Mouse (Mus musculus) activated CD4-positive, CD25-positive, alpha-beta regulatory T cell, adult 4 months (primary cell): ENCODE measurements around the gene Ttc28. TPM values are rescaled to one million over a fixed set of nuclear protein-coding genes. Genes with fewer than 3 reads are reported as not detected.

ENCODE experiments used
- ATAC-seq: one replicate; pipeline ENCODE4 v1.8.0; 2017
- polyA plus RNA-seq, 2 experiments: library from polyadenylated mRNA; unstranded; fragments of 100-300 nt; shearing (Covaris generic); gene quantifications; one replicate each; pipeline ENCODE4 v1.2.1; 2017

Ttc28 gene
- polyA plus RNA-seq, 2 experiments from 2014 or later: 1.9 to 2.6 TPM

DNA sequence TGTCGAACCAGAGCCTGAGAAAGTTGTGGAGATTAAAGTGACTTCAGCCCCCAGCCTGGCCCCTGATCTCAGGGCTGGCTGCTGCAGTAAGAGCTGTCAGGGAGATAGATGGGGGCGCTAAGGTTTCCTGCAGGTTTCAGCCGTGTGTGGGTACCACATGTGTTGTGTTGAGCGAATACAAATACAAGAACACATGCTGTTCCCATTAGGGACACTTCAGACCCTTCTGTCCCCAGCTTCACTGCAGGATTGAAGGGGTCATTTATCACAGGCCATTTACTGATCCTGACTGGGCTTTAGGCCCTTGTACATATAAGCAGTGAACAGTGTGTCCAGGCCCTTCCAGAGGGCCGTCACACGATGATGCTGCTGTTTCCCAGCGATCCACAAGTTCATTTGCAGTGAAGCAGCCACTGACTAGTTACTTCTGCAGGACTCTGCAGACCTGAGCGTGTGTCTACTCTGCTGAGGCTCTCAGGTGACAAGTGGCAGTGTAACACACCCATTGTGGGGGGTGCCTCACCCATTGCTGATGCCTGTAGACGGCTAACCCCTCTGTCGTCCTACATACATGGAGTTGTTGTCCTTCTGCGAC is 258.7 kb downstream of the Ttc28 start:
- no peak for ATAC-seq

DNA sequence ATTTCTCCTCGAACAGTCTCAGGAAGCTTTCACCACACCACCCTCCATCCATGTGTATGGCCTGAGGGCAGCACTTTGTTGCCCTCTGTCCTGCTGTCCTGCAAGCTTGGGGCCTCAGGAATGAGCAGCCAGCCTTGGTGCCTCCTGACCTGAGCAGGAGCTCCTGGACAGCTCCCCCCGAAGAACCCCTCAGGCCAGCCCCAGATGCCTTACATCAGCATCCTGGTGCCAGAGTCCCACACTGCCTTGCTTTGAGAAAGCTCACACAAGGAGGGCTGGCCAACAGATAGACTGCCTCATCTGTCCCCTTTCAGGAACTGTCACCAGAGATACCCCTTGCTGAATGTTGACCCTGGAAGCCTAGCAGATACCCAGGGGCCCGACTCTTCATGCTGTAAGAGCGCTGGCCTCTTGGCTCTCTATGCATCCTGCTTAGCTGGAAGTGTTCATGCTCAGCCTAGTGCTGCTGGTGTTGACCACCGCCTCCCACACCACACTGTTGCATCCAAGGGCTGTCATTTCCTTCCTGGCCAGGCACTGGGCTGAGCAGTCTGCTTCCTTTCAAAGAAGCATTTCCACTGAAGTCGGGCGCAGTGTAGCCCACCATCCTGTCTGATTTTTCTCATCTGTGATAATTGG is 259.4 kb downstream of the Ttc28 start:
- ATAC-seq: no peak

DNA sequence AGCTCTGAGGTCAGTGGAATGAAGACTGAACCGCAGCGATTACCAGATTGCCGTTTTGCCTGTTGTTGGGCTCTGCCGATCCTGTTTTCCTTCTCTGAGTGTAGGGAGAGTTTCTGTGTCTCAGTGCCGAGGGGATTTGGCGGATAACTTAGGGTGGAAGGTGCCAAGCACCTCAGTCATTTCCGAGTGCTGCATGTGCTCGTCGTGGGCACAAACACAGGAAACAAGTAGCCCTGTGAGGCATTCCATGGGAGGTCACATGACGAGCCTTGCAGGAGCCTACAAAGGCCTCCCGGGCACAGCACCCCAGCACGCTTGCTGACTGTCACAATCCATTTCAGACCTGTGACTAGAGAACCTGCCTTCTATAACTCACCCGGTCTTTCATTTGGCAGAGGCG is 260.0 kb downstream of the Ttc28 start:
- no peak for ATAC-seq

DNA sequence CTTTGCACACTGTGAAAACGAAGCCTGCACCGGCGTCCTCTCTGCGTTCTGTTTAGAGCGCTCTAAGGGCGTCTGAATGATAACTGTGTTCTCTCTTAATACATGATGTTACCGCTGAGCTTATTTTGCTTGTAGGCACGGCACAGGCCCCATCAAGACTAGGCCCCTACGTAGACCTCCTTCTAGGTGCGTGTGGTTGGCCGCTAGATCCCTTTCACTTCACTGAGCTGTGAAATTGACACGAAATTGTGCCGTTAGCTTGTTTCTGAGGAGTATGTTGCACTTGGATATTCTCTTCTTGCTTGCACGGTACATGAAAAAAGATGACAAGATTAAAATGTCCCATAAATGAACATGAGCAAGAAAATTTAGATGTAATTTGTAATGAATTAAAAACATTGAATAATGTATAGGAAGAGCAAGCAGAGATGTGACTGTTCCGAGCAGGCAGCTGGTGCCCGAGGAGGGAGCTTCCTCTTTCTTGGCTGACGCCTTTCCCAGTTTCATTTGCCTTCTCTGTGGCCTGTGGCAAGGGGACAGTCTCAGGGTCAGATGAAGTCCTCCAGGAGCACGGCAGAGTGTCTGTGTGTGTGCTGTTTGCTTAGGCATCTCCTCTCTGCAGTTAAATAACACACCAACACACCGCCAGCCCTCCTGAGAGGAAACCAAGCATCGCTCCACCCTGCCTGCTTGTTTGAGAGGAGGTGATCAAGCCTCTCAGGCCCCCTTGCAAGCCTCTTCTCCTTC is 261.7 kb downstream of the Ttc28 start:
- ATAC-seq: no peak

DNA sequence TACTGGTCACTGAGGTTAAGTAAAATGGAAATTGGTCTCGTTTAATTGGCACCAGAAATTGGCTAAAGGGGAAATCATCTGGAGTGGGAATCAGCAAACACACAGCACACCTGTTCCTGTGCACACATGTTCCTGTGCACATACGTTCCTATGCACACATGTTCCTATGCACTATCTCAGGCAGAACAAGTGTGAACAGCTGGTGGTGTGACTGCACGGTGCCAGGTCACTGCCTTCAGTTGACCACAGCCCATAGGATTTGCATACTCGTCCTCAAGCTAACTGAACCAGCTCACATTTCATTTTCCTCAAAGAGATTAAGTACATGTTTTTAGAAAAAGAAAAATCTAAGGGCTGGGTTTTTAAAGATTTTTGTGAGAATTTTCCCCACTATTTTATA is 263.2 kb downstream of the Ttc28 start:
- no peak for ATAC-seq

DNA sequence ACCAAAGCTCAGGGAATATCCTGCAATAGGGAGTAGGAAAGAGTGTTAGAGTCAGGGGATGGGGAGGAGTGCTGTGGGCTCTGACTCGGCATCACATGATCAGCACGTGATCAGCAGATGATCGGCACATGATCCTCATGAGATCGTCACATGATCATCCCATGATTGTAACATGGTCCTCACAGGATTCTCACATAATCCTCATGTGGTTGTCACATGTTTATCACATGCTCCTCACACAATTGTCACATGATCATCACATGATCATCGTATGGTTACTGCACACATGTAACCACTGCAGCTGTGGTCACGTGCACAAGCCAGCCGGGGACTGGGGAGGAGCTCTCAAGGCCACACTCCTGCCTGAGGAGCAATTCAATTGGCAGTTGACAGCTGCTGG is 264.8 kb downstream of the Ttc28 start:
- ATAC-seq: no peak

DNA sequence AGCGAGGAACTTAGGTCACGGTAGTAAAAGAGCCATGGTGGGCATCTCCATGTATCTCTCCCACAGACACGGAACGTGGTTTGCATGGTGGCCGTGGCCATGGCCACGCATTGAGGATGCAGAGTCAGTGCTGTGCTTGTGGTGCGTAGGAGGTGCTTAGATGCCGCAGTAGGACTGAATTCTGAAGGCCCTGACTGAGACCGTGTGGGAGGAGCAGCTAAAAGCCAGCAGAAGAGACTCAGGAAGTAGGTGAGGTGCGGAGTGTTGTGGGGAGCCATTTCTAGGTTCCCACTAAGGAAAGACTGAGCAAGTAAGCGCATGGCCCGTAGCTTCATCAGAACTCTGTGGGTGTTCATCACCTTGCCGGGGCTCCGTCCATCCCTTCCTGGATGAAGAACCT is 271.0 kb downstream of the Ttc28 start:
- ATAC-seq: peak; percentile 63

DNA sequence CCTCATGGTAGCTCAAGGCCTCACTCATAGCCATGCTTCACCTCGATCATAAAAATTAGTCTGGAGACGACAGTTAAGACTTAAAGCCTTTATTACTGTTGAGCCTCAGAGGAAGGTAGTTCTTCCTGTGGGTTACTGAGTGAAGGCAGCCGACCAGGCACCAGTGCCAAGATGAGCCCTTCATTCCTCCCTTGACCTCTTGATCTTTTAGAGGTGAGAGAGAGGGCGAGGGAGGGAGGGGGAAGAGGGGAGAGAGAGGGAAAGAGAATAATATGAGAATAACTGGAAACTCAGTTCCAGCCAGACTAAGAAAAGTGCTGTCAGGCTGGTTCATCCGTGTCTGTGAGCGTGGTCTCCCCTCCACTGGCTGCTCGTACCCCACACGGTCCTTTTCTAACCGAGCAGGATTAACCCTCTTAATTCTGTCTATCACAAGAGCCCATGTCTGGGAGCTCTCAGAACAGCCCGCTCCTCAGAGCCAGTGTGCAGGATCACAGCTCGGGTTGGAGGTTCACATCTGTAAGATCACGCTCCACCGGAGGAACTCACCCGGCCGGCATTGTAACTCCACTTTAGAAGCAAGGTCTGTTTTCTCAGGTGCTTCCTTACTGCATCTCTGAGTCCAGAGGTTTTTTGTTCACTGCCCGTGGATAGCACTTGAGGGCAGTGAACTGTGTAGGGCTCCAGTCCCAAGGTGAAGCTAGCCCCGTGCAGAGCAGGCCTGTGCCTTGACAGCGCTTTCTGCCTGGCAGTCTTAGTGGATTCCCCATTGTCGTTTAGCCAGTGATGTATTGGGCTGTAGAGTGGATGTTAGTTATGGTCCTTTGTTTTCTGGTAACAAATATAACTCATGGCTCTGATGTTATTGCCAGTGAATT is 272.5 kb downstream of the Ttc28 start:
- ATAC-seq: no peak

DNA sequence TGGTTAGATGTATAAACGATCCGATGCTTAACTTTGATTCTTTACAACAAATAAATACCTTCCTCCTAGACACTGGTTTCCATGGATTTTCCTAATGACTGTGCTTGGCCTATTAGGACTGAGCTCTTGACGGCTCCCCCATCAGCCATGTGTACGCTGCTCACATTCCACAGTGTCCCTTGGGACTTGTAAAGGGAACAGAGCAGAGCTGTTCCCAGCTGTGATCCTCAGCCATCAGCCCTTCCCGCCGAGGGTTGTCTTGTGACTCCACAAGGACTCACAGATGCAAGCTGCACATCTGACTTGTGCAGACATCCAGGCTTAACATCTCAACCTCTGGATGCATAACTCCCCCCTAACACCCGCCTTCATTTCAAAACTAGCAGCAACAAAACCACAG is 275.0 kb downstream of the Ttc28 start:
- no peak for ATAC-seq

DNA sequence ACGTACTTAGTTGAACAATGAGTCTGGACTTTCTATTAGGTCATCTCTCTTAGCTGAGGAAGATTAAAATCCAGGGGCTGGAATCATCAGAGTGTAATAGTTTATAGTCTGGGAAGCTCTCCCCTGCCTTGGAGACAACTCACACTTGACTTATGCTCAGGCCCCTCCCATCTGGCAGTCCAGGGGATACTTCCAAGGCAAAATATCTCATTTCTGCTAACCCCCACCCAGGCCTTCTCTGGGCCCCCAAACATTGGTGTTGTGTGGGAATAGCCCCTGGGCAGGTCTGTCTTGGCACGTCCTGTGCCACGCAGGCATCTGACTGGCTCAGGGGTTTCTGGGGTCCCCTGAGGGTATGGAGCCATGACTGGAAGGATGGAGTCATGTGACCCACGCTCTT is 275.7 kb downstream of the Ttc28 start:
- no peak for ATAC-seq

DNA sequence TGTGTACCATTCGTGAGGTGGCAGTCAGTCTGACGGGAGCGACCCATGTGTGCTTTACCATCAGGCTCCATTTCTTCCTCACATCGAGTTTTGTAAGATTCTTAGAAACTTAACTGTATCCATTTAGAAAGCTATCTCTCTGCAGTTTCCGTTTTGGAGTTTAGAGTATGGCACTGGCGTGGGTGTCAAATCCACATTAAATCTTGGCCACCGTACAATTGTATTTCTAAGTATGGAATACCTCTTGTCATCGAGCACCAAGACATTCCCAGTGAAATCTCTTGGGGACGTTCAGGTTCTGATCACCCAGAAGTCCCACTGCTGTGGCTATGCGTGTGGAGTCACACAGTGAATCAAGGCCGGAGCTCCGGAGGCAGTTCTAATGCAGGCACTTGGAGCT is 276.3 kb downstream of the Ttc28 start:
- no peak for ATAC-seq

DNA sequence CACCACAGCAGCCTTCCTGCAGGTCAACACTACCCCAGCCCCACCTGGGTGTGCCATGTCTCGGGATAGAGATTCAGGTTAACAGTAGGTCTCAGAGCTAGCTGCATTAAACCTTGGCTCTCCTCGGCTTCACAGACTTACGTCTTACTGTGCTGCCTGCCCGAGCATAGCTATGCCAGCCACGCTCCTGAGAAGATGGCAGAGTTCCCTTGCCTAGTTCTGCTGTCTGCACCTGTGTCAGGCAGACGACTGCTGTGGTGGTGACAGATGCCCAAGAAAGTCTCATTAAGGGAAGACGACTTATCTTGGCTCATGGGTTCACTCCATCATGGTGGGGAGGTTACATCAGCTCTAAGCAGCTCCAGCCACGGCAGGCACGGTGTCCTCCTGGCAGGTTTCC is 278.7 kb downstream of the Ttc28 start:
- ATAC-seq: no peak

DNA sequence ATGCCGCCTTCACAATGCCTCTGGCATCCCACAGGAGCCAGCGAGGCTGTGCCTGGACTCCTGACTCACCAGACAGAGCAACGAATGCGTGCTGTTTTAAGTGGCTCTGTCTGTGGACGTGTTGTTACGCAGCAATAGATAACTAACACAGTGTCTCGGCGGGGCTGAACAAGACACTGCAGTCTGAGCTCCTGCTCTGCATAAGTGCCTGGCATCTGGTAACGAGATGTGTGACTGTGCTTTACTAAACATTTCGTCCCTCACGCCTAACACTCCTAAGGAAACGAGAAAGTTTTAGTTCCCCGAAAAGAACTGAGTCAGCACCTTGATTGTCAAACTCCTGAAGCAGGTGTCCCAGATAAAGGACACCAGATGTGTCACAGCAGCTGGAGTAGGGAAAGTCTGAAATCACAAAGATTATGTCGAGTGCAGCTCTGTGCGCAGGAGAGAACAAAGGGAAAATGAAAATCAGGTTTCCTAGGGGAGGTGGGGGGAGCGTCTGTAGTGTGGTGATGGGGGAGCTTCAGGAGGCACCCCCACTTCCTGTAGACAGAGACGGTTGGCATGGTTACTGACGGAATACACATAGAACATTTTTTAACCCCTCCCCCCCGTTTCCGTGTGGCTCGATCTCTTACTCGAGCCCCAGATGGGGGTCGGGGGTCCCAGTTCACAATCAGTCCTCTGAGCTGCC is 280.2 kb downstream of the Ttc28 start:
- ATAC-seq: peak; percentile 93

DNA sequence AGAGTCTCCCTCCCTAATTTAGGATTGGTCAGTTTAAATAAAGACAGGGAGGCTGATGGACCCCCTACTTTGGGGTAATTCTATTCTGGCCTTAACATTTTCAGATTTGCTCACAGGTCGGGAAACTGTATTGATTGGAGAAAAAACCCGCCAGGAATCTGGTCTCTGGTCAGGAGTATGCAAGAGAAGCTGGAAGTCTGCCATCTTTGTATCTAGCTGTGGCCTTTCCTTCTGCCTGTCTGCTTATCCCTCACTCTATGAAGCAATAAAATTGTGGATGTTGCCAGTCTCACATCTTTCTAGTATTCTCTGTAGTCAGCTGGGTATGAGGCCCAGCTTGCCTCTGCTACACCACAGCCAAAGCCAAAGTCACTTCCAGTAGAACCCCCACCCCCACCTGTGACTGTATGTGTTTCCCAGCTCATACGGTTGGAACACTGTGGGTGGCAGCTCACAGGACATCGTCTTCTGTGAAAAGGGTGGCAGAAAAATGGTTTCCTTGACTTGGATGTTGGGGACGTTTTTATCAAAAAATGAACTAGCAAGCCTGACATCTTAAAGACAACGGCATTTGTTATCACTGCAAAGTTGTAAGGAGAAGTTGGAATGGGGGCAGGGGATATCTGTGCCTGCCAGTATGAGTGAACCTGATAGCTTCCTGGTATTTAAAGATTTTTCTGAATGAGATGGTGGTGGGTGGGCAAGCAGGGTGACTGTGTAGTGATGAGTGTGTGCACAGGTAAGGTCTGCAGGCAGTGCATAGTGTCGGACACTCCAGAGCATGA is 281.7 kb downstream of the Ttc28 start:
- no peak for ATAC-seq

DNA sequence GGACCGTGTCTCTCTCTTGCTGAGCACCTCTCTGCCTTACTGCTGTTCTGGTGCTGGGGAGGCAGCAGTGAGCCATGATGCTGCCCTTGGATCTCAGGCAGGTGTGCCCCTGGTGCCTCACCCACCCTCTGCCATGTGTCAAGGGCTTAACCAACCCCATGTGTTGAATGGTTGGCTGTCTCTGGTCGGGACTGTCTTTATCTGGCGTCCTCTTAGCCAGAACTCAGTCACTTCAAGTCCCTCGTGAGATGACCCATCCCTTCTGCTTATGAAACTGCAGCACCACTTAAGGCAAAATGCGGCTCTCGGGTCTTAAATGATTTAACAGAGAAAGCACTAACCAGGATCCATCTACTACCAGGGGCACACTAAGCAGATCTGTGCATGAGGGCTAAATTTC is 283.3 kb downstream of the Ttc28 start:
- ATAC-seq: no peak

DNA sequence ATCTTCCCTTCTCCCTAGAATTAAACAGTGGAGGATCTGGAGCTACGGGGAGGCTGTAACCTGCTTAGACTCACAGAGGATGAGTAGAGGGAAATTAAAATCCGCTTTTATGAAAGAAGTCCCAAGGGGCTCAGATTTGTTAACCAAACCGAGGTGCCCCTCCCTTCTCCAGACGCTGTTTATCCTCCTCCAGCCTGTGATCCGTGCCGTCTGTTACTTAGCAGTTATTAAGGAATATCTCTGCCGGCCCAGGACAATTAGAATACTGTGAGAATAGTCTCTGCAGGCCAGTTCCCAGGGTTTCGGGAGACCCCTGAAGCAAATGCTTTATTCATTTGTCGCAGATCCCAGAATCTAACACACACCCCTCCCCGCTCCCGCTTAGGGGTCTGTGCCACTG is 283.8 kb downstream of the Ttc28 start:
- no peak for ATAC-seq

DNA sequence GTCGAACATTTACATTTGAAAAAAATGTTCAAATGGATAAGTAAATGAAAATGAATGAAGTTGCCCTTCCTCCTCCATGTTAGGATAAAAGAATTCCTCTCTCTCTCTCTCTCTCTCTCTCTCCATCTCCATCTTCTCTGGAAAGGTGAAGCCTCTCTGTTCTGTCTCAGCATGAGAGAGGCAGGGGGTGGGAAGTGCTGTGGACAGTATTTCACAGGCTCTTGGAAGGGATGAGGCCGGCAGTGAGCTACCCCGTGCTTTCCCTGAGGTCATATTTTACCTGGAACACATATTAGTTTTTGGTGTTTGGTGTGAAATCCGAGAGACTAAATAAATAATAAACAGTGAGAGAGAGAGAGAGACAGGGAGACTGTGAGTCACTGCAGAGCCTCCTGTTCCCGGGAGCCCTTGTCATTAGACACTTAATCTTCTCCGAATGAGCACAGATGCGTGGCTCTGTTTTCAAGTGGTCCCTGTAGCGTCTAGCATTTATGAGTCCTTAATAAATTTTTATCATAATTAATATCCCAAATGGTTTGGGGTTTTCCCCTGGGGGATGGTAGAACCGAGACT is 284.8 kb downstream of the Ttc28 start:
- no peak for ATAC-seq

DNA sequence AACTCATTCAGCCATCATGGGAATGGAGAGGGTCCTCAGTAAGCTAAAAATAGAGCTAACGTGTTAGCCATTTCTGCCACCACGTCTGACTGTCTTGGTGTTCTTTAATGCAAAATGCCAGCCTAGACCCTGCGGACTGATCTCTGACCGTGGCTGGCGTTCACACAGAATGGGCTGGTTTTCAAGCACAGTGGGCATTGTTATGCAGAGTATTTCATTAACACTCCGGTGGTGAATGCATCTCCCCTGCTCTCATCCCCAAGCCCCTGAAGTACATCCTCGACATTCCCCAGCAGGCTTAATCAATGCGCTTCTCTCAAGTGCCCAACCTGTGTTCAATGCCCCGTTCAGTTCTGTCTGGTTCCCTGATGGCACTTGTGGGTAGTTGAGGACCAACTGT is 290.8 kb downstream of the Ttc28 start:
- ATAC-seq: no peak

DNA sequence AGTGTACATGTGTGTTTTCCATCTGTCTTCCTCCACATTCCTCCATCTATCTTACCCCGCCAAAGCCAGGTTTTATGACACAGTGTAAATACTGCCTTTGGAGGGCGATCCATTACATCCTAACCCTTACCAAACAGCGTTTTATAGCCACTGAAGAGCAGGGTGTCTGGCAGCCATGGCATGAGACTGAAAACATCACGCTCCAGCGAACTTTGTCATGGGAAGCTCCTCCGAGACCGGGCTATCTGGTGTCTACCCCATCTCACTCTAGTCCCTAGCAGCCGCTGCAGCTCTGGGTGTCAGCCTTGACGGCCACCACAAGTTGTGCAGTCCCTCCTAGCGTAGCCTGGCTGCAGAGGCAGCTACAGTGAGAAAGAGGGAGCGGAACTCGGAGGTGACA is 295.8 kb downstream of the Ttc28 start:
- no peak for ATAC-seq

DNA sequence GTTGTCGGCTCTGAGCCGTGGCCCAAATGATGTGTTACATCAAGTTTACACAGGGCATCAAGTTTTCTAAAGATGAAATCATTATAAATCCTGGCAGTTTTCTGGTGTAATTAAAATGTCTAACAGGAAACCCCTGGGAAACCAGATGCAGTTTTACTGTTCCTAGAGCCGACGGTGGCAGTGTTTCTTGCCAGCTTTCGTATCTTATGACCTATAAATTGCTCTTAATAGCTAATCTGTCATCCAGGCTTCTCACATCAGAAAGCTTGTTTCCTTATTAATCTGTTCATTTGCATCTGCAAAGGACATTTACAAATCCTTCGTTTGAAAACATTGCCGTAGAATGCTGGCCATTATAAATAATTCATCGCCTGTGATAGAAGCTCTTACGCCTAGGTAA is 296.2 kb downstream of the Ttc28 start:
- no peak for ATAC-seq

DNA sequence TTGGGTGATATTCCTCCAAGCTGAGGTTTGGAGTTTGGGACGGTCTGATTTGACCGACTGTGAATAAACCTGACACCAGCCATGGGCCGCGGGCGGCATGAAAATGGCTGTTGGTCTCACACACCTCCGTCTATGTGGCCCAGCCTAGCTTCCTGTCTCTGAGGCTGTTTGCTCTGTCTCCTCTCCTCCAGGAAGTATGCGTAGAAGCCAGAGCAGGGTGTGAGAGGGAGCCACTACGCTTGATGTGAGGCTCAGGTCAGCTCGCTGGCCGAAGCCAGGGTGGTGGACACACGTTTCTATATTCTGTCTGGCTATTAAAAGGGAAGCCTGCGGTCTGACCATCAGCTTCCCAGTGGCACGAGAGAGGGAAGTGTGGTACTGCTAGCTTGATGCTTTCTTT is 296.8 kb downstream of the Ttc28 start:
- ATAC-seq: peak; percentile 19
